Mouse (Mus musculus) heart, adult 18-20 months (tissue): Measurements from ENCODE around the gene Hipk2. TPM values are rescaled to one million over a fixed set of nuclear protein-coding genes. Genes with fewer than 3 reads are reported as not detected.

Experiments used
- DNase-seq, 2 experiments: peaks; one replicate each; pipeline ENCODE4 v3.0.0; 2021 to 2022; ENCODE audit warnings: mixed read lengths in 1 of 2
- total RNA-seq, 2 experiments: library from RNA; stranded (reverse); gene quantifications; 2 replicates each; pipeline ENCODE4 v1.2.3; 2021

The Hipk2 gene
- total RNA-seq, 2 experiments from 2014 or later = 83.6 to 98.5 TPM

- DNase-seq = no peak
These were observed 46.5 kb downstream of the Hipk2 start for GRCm38 (mm10) chr6:38829452-38829851.

DNA sequence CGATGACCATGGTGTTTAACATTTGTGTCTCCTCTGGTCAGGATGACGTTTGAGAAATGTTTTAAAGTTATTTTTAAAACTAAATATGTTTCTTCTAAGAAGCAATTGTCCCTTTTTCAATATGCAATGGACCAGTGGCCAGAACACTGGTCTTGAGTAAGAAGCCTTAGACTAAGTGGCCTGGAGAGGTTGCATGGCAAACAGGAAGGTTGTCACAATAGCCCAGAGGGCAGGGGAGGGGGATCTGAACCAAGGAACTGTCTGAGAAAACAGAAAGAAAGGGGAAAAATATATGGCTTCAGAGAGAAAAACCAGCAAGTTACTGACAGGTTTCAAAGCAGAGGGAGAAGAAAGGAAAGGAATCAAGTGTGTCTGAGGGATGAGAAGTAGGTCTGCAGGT, 47.8 kb downstream of the Hipk2 start:
- no peak for DNase-seq

DNA sequence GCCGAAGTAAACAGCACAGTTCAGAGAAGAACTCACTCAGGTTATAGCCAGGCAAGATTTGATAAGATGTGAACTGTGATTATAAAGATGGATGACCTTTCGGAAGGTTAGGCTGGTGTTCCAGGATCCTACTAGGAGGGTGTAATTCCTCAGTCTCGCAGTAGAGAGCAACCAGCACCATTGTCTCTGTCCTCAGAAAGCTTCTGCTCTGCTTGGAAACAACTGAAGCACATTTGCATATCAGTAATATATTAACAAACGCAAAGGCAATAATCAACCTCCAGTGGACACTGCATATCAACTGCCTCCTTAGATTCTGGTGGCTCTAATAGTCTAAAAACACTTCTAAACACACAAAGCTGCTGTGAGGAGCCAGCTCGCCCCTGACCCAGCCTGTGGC, 48.5 kb downstream of the Hipk2 start:
- DNase-seq = no peak

- DNase-seq = no peak
These were observed 49.1 kb downstream of the Hipk2 start for GRCm38 (mm10) chr6:38826857-38827256.

DNA sequence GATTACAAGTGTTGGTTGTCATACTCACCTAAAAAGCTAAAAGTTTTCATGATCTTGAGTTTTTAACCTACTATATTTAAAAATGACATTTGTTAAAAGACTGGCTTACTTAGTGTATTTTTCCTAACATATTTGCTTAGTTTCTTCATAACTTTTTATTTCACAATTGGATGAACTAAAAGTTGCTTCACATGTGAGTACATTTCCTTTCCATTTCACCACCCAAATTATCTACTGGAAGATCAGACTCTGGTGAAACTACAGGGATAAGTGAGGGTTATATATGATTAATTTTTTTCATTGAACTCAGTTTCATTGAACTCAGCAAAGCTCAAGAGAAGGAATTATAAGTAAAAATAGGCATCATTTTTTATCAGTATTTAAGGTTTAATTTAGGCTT, 50.1 kb downstream of the Hipk2 start:
- no peak for DNase-seq

DNA sequence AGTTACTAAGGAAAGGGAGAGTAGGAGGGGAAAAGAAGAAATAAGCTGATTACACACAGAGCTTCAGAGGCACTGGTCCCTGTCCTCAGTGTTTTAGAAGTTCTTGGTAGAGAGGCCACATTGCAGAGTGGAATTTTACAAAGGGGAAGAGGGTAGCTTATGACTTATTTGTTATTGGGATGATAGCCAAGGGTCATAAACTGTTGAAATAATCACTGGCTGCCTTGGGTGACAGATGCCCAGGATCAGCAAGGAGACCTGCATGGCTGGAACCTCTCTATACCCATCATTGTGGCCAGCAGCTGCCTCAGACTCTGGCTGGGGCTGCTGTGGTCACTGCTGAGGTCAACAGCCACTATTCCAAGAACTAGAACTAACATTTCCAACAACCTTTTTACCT, 52.1 kb downstream of the Hipk2 start:
- no peak for DNase-seq

DNA sequence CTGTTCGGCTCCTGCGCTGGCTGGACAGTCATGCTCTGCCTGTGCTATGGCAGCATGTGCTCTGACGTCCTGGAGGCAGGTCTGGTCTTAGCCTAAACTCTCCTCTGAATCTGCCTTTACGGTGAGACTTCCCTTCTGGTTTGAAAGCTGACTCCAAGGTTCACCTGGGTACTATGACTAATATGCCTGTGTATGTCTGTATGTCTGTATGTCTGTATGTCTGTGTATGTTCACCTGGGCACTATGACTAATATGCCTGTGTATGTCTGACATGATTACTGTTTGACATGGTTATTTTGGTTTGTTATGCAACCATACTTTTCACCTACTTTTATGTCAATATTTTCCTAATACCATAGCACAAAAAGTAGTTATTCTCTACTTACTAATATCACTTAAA, 52.8 kb downstream of the Hipk2 start:
- no peak for DNase-seq

GRCm38 (mm10) chr6:38821686-38822085, 54.3 kb downstream of the Hipk2 start:
- DNase-seq = no peak

DNA sequence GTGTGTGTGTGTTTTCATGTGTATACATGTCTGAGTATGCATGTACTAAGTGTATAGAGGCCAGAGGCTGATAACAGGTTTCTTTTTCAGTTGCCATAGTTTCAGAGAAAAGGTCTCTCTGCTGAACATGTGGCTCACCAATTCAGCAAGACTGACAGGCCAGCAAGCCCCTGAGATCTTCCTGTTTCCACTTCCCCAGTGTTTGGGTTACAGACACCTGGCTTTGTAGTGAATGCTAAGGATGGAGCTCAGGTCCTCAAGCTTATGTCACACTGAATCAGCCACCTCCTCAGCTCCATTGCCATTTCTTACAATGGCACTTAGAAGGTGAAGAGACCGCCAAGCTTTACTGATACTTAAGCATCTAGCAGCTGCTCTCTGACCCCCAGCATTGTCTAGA, 55.1 kb downstream of the Hipk2 start:
- no peak for DNase-seq

DNA sequence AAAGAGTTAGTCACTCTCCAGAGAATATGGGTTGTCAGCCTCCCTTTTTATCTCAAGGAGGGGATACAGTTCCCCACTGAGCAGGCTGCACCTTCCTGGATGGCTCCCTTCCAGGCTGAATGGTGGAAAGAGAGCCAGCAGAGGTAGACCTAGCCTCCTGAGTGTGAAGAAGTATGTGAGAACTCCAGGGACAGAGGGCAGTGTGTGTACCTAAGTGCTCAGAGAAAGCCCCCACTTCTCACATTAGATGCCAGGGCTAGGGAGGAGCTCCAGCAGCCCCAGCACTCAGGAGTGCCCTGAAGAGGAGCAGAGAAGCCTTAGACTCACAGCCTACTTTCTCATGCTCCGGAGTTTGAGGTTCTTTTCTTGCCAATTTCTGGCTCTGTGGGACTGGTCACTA, 59.7 kb downstream of the Hipk2 start:
- DNase-seq = no peak

DNA sequence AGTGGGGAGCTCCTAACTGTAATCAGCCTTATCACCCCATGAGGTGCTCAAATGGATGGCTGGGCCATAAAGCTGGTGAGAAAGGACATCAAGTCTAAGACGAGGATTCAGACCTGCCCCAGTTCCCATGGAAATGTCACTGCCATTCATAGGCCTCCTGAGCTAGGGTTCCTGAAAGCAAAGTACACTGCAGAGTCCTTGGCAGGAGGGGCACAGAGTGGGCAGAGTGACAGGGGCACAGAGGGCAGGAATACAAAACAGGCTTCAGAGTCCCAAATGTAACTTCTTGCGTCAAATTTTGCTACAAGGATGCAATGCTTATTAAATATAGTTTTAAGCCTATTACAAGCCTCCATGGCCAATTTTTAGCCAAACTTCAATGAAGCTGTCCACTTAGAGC, 60.4 kb downstream of the Hipk2 start:
- no peak for DNase-seq

DNA sequence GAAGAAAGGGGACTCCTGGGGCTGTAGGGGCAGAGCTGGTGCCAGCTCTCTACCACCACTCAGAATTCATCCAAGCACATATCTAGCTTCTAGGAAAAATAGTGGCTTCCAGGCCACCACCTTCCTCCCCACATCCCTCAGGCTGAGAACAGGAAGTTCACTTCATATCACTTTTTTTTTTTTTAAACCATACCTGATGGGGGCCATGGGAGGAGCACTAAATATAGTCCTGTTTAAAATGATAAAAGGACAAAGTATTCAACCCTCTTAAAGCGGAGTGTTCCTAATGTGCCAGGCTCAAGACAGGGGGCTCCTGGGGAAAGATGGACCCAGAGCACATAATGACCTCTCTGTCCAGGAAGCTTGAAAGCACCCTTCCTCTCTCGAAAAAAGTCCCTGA, 61.3 kb downstream of the Hipk2 start:
- DNase-seq = no peak

GRCm38 (mm10) chr6:38811459-38812145, 64.4 kb downstream of the Hipk2 start:
- DNase-seq = no peak

DNA sequence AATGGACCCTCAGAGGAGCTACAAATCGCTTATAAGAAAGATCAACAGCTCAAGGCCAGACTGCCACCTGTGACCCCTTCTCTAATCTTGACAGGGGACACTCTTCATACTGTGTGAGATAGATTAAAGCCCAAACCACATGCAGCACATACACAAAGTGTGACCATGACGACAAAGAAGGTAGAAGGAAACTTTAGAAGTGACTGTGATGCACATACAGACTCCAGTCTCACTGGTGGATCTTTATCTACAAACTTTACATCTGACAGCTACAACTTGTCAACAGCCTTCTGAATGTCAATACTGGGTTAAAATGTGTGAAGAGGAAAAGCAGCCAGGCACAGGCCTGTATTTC, 65.9 kb downstream of the Hipk2 start:
- no peak for DNase-seq

DNA sequence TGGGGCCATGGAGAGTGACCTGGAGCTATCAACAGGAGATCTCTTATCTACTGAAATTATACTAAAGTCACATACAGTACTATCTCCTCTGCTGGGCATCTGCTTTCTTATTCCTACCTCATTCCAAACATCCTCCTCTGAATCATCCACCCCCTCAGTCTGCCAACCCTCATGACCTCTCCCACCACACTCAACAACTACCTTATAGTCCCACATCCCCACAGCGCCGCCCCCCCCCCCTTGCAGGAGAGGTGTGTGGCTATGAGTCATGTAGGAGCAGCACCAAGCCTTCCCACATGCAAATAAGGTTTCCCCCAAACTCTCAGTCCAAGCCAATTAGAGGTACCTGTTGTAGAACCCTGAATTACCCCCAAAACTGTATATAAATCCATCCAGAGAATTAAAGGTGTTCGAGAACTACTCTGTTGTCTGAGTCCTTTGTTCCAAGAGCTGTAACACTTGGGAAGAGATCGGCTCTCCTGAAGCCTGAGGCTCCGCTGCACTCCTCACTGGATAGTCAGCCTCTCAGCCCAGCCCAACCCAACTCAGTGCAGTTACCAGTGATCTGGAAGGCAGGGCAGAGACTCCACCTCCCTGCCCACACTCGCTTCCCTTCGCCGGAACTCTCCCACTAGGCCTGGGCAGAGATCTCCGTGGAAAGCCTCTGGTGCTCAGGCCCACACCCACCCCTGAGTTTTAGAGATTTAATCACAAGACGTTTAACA, 66.4 kb downstream of the Hipk2 start:
- DNase-seq = peak; percentile 25 to 36

- no peak for DNase-seq
These were observed 67.6 kb downstream of the Hipk2 start for GRCm38 (mm10) chr6:38808317-38808716.

DNA sequence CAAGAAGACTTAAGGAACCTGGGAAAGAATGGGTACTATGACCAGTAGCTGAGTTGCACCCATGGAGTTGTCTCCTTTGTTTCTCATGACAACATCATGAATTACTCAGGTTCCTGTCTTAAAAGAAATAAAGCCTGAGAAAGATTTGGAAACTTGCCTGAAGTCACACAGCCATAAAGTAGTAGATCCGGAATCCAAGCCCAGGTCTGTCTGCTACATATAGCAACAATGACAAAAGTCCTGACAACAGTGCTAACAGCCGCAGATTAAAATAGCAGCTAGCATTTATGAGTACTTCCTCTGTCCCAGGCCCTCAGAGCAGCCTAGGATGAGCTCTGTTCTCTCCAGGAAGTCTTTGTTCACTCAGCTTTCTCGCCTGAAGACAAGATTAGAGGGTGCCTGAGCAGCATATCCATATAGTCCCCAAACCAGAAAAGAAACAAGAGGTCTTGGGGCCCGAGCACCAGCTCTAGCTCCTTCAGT, 69.0 kb downstream of the Hipk2 start:
- DNase-seq = peak in 1 of 2 experiments; percentile 33

DNA sequence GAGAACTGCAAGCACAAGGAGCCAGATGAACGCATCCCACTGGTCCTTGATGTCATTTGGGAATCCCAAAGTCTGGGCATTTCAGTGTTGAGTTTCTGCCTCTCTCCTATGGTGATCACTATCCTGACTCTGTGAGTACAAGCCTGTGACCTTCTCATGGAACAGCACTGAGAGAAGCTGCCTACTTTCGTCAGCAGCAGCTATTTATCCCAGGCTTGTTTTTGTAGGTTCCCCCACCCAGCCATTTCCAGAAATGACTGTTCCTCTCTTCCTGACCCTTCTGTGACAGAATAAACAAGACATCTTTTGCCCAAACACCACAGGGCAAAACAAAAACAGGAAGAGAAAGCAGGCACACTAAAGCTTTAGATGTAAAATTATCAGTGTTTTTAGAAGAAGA, 70.4 kb downstream of the Hipk2 start:
- no peak for DNase-seq

GRCm38 (mm10) chr6:38801252-38801651, 74.7 kb downstream of the Hipk2 start:
- no peak for DNase-seq

GRCm38 (mm10) chr6:38797548-38797947, 78.4 kb downstream of the Hipk2 start:
- DNase-seq = no peak

GRCm38 (mm10) chr6:38796993-38797392, 79.0 kb downstream of the Hipk2 start:
- no peak for DNase-seq

DNA sequence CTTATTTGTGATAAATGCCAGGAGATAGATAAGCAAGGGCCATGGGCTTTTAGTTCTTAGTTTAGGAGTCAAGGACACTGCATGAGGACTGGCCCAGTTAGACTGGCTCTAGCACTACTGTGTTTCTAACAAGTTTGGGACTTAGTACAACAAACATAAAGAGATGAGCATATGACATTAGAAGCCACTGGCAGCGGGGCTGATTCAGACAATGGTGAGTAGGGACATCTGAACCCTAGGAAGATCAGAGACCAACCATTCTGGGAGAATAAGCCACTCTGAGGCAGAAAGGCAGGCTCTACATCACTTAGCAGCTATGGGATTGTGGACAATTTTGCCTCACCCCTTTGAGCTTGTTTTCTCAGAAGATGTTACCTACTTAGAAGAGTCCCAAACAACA, 79.6 kb downstream of the Hipk2 start:
- no peak for DNase-seq

GRCm38 (mm10) chr6:38795096-38795816, 80.7 kb downstream of the Hipk2 start:
- no peak for DNase-seq
